Mouse (Mus musculus): ENCODE measurements around the gene Gm10718.
"Not testable (repeated sequence)": the region's sequence is repeated elsewhere in the genome, so short reads cannot be mapped to it uniquely, and the experiment has no call there.

DNA sequence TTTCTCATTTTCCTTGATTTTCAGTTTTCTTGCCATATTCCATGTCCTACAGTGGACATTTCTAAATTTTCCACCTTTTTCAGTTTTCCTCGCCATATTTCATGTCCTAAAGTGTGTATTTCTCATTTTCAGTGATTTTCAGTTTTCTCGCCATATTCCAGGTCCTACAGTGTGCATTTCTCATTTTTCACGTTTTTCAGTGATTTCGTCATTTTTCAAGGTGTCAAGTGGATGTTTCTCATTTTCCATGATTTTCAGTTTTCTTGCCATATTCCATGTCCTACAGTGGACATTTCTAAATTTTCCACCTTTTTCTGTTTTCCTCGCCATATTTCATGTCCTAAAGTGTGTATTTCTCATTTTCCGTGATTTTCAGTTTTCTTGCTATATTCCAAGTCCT lies 2.3 kb downstream of the Gm10718 start:
- TF ChIP-seq CTCF (IDR thresholded peaks at IDR 0.05; ENCODE audit: extremely low read depth, insufficient read depth, insufficient read length, insufficient replicate concordance); POLR2A (IDR thresholded peaks at IDR 0.05; ENCODE audit: low read depth, low read length): not testable (repeated sequence)

All from spleen, adult 2 months (tissue).